Mouse (Mus musculus): ENCODE data around the gene Gm32717. TPM values are rescaled to one million over a fixed set of nuclear protein-coding genes. Genes with fewer than 3 reads are reported as not detected.
"Not testable (repeated sequence)": the region's sequence is repeated elsewhere in the genome, so short reads cannot be mapped to it uniquely, and the experiment has no call there.

Gm32717 gene
- polyA plus RNA-seq, 1 experiment from 2014 or later, result 0.08 TPM

- not testable (repeated sequence) for H3K9ac ChIP-seq (ENCODE audit: low read length); H3K4me3 ChIP-seq (ENCODE audit: low read depth, low read length); H3K27me3 ChIP-seq (ENCODE audit: control insufficient read depth, insufficient read depth, low read length); H3K9me3 ChIP-seq (ENCODE audit: control insufficient read depth, low read length); H3K4me1 ChIP-seq (ENCODE audit: control insufficient read depth, insufficient read depth, low read length); H3K27ac ChIP-seq (ENCODE audit: low read depth, low read length); H3K4me2 ChIP-seq; DNase-seq (ENCODE audit: low spot score, missing footprints); H3K36me3 ChIP-seq (ENCODE audit: control insufficient read depth, insufficient read depth, low read length); ATAC-seq (ENCODE audit: low FRiP score)
- WGBS, result no CpG with 5 or more reads among the region's 5 CpGs
Observed at GRCm38 (mm10) chr10:118232607-118233006, 8.0 kb downstream of the Gm32717 start.

GRCm38 (mm10) chr10:118227629-118228028 is 13.0 kb downstream of the Gm32717 start:
- ATAC-seq (ENCODE audit: low FRiP score); H3K27ac ChIP-seq (ENCODE audit: low read depth, low read length); H3K4me3 ChIP-seq (ENCODE audit: low read depth, low read length); H3K4me1 ChIP-seq (ENCODE audit: control insufficient read depth, insufficient read depth, low read length); DNase-seq (ENCODE audit: low spot score, missing footprints); H3K36me3 ChIP-seq (ENCODE audit: control insufficient read depth, insufficient read depth, low read length); H3K4me2 ChIP-seq; H3K9ac ChIP-seq (ENCODE audit: low read length); H3K9me3 ChIP-seq (ENCODE audit: control insufficient read depth, low read length); H3K27me3 ChIP-seq (ENCODE audit: control insufficient read depth, insufficient read depth, low read length): not testable (repeated sequence)
- no CpG with 5 or more reads among the region's 2 CpGs for WGBS

- H3K4me2 ChIP-seq; H3K36me3 ChIP-seq (ENCODE audit: control insufficient read depth, insufficient read depth, low read length); H3K9ac ChIP-seq (ENCODE audit: low read length); H3K9me3 ChIP-seq (ENCODE audit: control insufficient read depth, low read length); DNase-seq (ENCODE audit: low spot score, missing footprints); H3K4me1 ChIP-seq (ENCODE audit: control insufficient read depth, insufficient read depth, low read length); H3K27ac ChIP-seq (ENCODE audit: low read depth, low read length); ATAC-seq (ENCODE audit: low FRiP score); H3K27me3 ChIP-seq (ENCODE audit: control insufficient read depth, insufficient read depth, low read length); H3K4me3 ChIP-seq (ENCODE audit: low read depth, low read length): not testable (repeated sequence)
- 84% methylated on average over 2 of the region's 4 CpGs for WGBS
Observed at GRCm38 (mm10) chr10:118215719-118216393, 24.7 kb downstream of the Gm32717 start.

- H3K36me3 ChIP-seq (ENCODE audit: control insufficient read depth, insufficient read depth, low read length), result no peaks in the 10 kb centered on the region
- ATAC-seq (ENCODE audit: low FRiP score) (no peak), DNase-seq (ENCODE audit: low spot score, missing footprints) (no peak)
- WGBS, result 93% methylated on average over 4 of the region's 4 CpGs
- no peaks in the 10 kb centered on the region for H3K27me3 ChIP-seq (ENCODE audit: control insufficient read depth, insufficient read depth, low read length)
- no peak within 1 kb of the TSS for H3K4me3 ChIP-seq (ENCODE audit: low read depth, low read length)
- H3K4me1 ChIP-seq (ENCODE audit: control insufficient read depth, insufficient read depth, low read length), result no peaks in the 10 kb centered on the region
- H3K9ac ChIP-seq (ENCODE audit: low read length), result no peak within 1 kb of the TSS
- H3K27ac ChIP-seq (ENCODE audit: low read depth, low read length), result no peak within 1 kb of the TSS
- H3K9me3 ChIP-seq (ENCODE audit: control insufficient read depth, low read length), result no peaks in the 10 kb centered on the region
- no peak within 1 kb of the TSS for H3K4me2 ChIP-seq
Observed at GRCm38 (mm10) chr10:118204642-118205041, 35.9 kb downstream of the Gm32717 start, which contains the start of gene Il22. Il22 (plus strand) TSS chr10:118204942.

- ATAC-seq (ENCODE audit: low FRiP score), result 0 out of 2 replicates have a peak, but pooled peaks have one; percentile 38
- WGBS, result 31% methylated on average over 3 of the region's 3 CpGs
- not testable (repeated sequence) for H3K27ac ChIP-seq (ENCODE audit: low read depth, low read length); H3K4me3 ChIP-seq (ENCODE audit: low read depth, low read length); H3K4me2 ChIP-seq; DNase-seq (ENCODE audit: low spot score, missing footprints); H3K27me3 ChIP-seq (ENCODE audit: control insufficient read depth, insufficient read depth, low read length); H3K36me3 ChIP-seq (ENCODE audit: control insufficient read depth, insufficient read depth, low read length); H3K9me3 ChIP-seq (ENCODE audit: control insufficient read depth, low read length); H3K4me1 ChIP-seq (ENCODE audit: control insufficient read depth, insufficient read depth, low read length); H3K9ac ChIP-seq (ENCODE audit: low read length)
Observed at GRCm38 (mm10) chr10:118195150-118195549, 45.4 kb downstream of the Gm32717 start.

Other genes with a start within 250 kb of the Gm32717 start
- 56.7 and 59.0 TPM in 2 replicates for gene Mdm1, start 99.0 kb downstream of the Gm32717 start, polyA plus RNA-seq (2014; fragmentation: Nextera tagmentation; extraction: Ambion mirVana)
- gene Il22, start 35.8 kb downstream of the Gm32717 start, polyA plus RNA-seq (2014; fragmentation: Nextera tagmentation; extraction: Ambion mirVana), result 0.19 TPM in 1 of 2 replicates, not detected in the other
- gene Gm32802, start 17.9 kb upstream of the Gm32717 start, polyA plus RNA-seq (2014; fragmentation: Nextera tagmentation; extraction: Ambion mirVana), result 0.08 TPM in 2 replicates
- not detected in 2 replicates for gene Iltifb, start 54.3 kb upstream of the Gm32717 start, polyA plus RNA-seq (2014; fragmentation: Nextera tagmentation; extraction: Ambion mirVana)
- not detected in 2 replicates for gene Gm9040, start 86.2 kb upstream of the Gm32717 start, polyA plus RNA-seq (2014; fragmentation: Nextera tagmentation; extraction: Ambion mirVana)
- not detected in 2 replicates for gene Gm9044, start 91.6 kb upstream of the Gm32717 start, polyA plus RNA-seq (2014; fragmentation: Nextera tagmentation; extraction: Ambion mirVana)
- gene Gm9045, start 97.1 kb upstream of the Gm32717 start, polyA plus RNA-seq (2014; fragmentation: Nextera tagmentation; extraction: Ambion mirVana), result 0.11 TPM in 1 of 2 replicates, not detected in the other
- not detected in 2 replicates for gene Gm9046, start 102.5 kb upstream of the Gm32717 start, polyA plus RNA-seq (2014; fragmentation: Nextera tagmentation; extraction: Ambion mirVana)
- not detected in 2 replicates for gene Gm9048, start 107.9 kb upstream of the Gm32717 start, polyA plus RNA-seq (2014; fragmentation: Nextera tagmentation; extraction: Ambion mirVana)
- gene Gm9049, start 113.3 kb upstream of the Gm32717 start, polyA plus RNA-seq (2014; fragmentation: Nextera tagmentation; extraction: Ambion mirVana), result 0.11 TPM in 1 of 2 replicates, not detected in the other
- gene Ifng, start 200.3 kb upstream of the Gm32717 start, polyA plus RNA-seq (2014; fragmentation: Nextera tagmentation; extraction: Ambion mirVana), result not detected in 2 replicates